Mouse (Mus musculus) limb, embryonic 11.5 days (tissue): ENCODE results near the gene Kcnc1. TPM values are rescaled to one million over a fixed set of nuclear protein-coding genes. Genes with fewer than 3 reads are reported as not detected.

ENCODE experiments used
- ATAC-seq: fragments of 200-750 bp; cut with Nextera tagmentation; 2 replicates; pipeline ENCODE4 v1.8.0; 2017; ENCODE audit warnings: low read depth; ENCODE audit not compliant: insufficient number of reproducible peaks, low FRiP score, low TSS enrichment
- DNase-seq: peaks from one replicate; pipeline ENCODE4 v3.0.0-alpha.2; 2015; ENCODE audit warnings: low spot score
- H3K27ac ChIP-seq: fragments of 300-500 bp; sonication (generic); replicated peaks from 2 replicates; pipeline ENCODE4 v1.5.1; 2014; ENCODE audit warnings: low read depth, mild to moderate bottlenecking, low read length
- H3K27me3 ChIP-seq: fragments of 300-500 bp; sonication (generic); 2 replicates; pipeline ENCODE4 v1.6.1; 2014; ENCODE audit warnings: mild to moderate bottlenecking, low read length, mixed read lengths; ENCODE audit not compliant: control insufficient read depth, insufficient read depth
- H3K36me3 ChIP-seq: fragments of 300-500 bp; sonication (generic); 2 replicates; pipeline ENCODE4 v1.6.1; 2014; ENCODE audit warnings: mild to moderate bottlenecking, low read length, moderate library complexity, mixed read lengths; ENCODE audit not compliant: control insufficient read depth, insufficient read depth
- H3K4me1 ChIP-seq: fragments of 300-500 bp; sonication (generic); 2 replicates; pipeline ENCODE4 v1.6.1; 2014; ENCODE audit warnings: low read length, mixed read lengths; ENCODE audit not compliant: control insufficient read depth, insufficient read depth
- H3K4me2 ChIP-seq: fragments of 300-500 bp; sonication (generic); 2 replicates; pipeline ENCODE4 v1.6.1; 2014; ENCODE audit warnings: low read depth, mild to moderate bottlenecking, moderate library complexity; ENCODE audit not compliant: severe bottlenecking
- H3K4me3 ChIP-seq: fragments of 300-500 bp; sonication (generic); 2 replicates; pipeline ENCODE4 v1.5.1; 2014; ENCODE audit warnings: low read depth, low read length
- H3K9ac ChIP-seq: fragments of 300-500 bp; sonication (generic); 2 replicates; pipeline ENCODE4 v1.6.1; 2014; ENCODE audit warnings: mild to moderate bottlenecking, low read length
- H3K9me3 ChIP-seq: fragments of 300-500 bp; sonication (generic); 2 replicates; pipeline ENCODE4 v1.6.1; 2016; ENCODE audit warnings: low read length; ENCODE audit not compliant: control insufficient read depth
- WGBS: fragments of 180-500 bp; shearing (Covaris S2); extraction: QIAGEN DNeasy Blood & Tissue Kit; methylation state at CpG from one replicate; pipeline ENCODE4 v1.1.7; 2014; 5-methylcytosine and 5-hydroxymethylcytosine counted together
- polyA plus RNA-seq: library from polyadenylated mRNA; unstranded; fragments of >200 nt; fragmentation: Nextera tagmentation; extraction: Ambion mirVana; gene quantifications from 2 replicates; pipeline ENCODE4 v1.2.1, GENCODE M21; 2014

The Kcnc1 gene
- polyA plus RNA-seq, 1 experiment from 2014 or later = 0.05 TPM

- no peak overlapping the region for H3K4me3 ChIP-seq
- no peaks in the 10 kb centered on the region for H3K9me3 ChIP-seq
- WGBS = 11% methylated on average over 70 of the region's 70 CpGs
- ATAC-seq = no peak
- DNase-seq = no peak
- peaks cover 70% of the 10 kb centered on the region for H3K27me3 ChIP-seq
- no peaks in the 10 kb centered on the region for H3K36me3 ChIP-seq
- 0 out of 2 replicates have a peak, but pooled peaks cover 3% of the 10 kb centered on the region for H3K4me1 ChIP-seq
- H3K9ac ChIP-seq = no peak overlapping the region
- H3K4me2 ChIP-seq = no peak overlapping the region
- no peak overlapping the region for H3K27ac ChIP-seq
Measured at GRCm38 (mm10) chr7:46397732-46398333, 1.5 kb downstream of the Kcnc1 start.

GRCm38 (mm10) chr7:46398612-46399011 is 2.3 kb downstream of the Kcnc1 start:
- Histone ChIP-seq H3K4me1 (0 out of 2 replicates have a peak, but pooled peaks cover 3% of the 10 kb centered on the region), H3K27me3 (peaks cover 67% of the 10 kb centered on the region), H3K9me3 (no peaks in the 10 kb centered on the region), H3K36me3 (no peaks in the 10 kb centered on the region), H3K9ac (no peak overlapping the region), H3K27ac (no peak overlapping the region), H3K4me3 (no peak overlapping the region), H3K4me2 (no peak overlapping the region)
- DNase-seq (no peak), ATAC-seq (no peak)
- WGBS = 58% methylated on average over 4 of the region's 4 CpGs

- no peak overlapping the region for H3K9ac ChIP-seq
- 79% methylated on average over 1 of the region's 1 CpGs for WGBS
Measured at GRCm38 (mm10) chr7:46399676-46400075, 3.4 kb downstream of the Kcnc1 start.

GRCm38 (mm10) chr7:46400346-46400745 is 4.0 kb downstream of the Kcnc1 start:
- no peaks in the 10 kb centered on the region for H3K9me3 ChIP-seq
- 33% methylated on average over 8 of the region's 8 CpGs for WGBS
- H3K4me3 ChIP-seq = no peak overlapping the region
- no peaks in the 10 kb centered on the region for H3K36me3 ChIP-seq
- H3K9ac ChIP-seq = no peak overlapping the region
- no peak overlapping the region for H3K27ac ChIP-seq
- no peak for ATAC-seq
- 0 out of 2 replicates have a peak, but pooled peaks cover 3% of the 10 kb centered on the region for H3K4me1 ChIP-seq
- DNase-seq = no peak
- H3K27me3 ChIP-seq = peaks cover 50% of the 10 kb centered on the region
- H3K4me2 ChIP-seq = no peak overlapping the region

More at GRCm38 (mm10) chr7:46399676-46400075, 3.4 kb downstream of the Kcnc1 start:
- H3K27me3 ChIP-seq = peaks cover 57% of the 10 kb centered on the region
- H3K4me3 ChIP-seq = no peak overlapping the region
- no peak overlapping the region for H3K4me2 ChIP-seq
- no peak for ATAC-seq
- no peak for DNase-seq
- H3K4me1 ChIP-seq = 0 out of 2 replicates have a peak, but pooled peaks cover 3% of the 10 kb centered on the region
- H3K36me3 ChIP-seq = no peaks in the 10 kb centered on the region
- H3K27ac ChIP-seq = no peak overlapping the region
- no peaks in the 10 kb centered on the region for H3K9me3 ChIP-seq

GRCm38 (mm10) chr7:46401371-46402180 is 5.3 kb downstream of the Kcnc1 start:
- ATAC-seq (no peak), DNase-seq (no peak)
- Histone ChIP-seq H3K4me2 (no peak overlapping the region), H3K9ac (no peak overlapping the region), H3K4me3 (no peak overlapping the region), H3K27me3 (peaks cover 39% of the 10 kb centered on the region), H3K9me3 (no peaks in the 10 kb centered on the region), H3K27ac (no peak overlapping the region), H3K4me1 (0 out of 2 replicates have a peak, but pooled peaks cover 3% of the 10 kb centered on the region), H3K36me3 (no peaks in the 10 kb centered on the region)
- WGBS = 62% methylated on average over 3 of the region's 3 CpGs

GRCm38 (mm10) chr7:46403616-46404485 is 7.6 kb downstream of the Kcnc1 start:
- Histone ChIP-seq H3K9me3 (no peaks in the 10 kb centered on the region), H3K4me3 (no peak overlapping the region), H3K27ac (no peak overlapping the region), H3K4me1 (no peaks in the 10 kb centered on the region), H3K9ac (no peak overlapping the region), H3K27me3 (peaks cover 18% of the 10 kb centered on the region), H3K36me3 (no peaks in the 10 kb centered on the region), H3K4me2 (no peak overlapping the region)
- DNase-seq (no peak), ATAC-seq (no peak)
- 80% methylated on average over 15 of the region's 15 CpGs for WGBS

- ATAC-seq = no peak
- 76% methylated on average over 7 of the region's 7 CpGs for WGBS
- no peaks in the 10 kb centered on the region for H3K36me3 ChIP-seq
- H3K9ac ChIP-seq = no peak overlapping the region
- no peak overlapping the region for H3K4me3 ChIP-seq
- no peak for DNase-seq
- no peaks in the 10 kb centered on the region for H3K4me1 ChIP-seq
- no peaks in the 10 kb centered on the region for H3K9me3 ChIP-seq
- H3K4me2 ChIP-seq = no peak overlapping the region
- H3K27ac ChIP-seq = no peak overlapping the region
- H3K27me3 ChIP-seq = peaks cover 9% of the 10 kb centered on the region
Measured at GRCm38 (mm10) chr7:46404756-46405155, 8.5 kb downstream of the Kcnc1 start.

GRCm38 (mm10) chr7:46408606-46409005 is 12.3 kb downstream of the Kcnc1 start:
- Histone ChIP-seq H3K4me3 (no peak overlapping the region), H3K4me2 (no peak overlapping the region), H3K9me3 (no peaks in the 10 kb centered on the region), H3K36me3 (no peaks in the 10 kb centered on the region), H3K27ac (no peak overlapping the region), H3K27me3 (0 out of 2 replicates have a peak, but pooled peaks cover 2% of the 10 kb centered on the region), H3K9ac (no peak overlapping the region), H3K4me1 (no peaks in the 10 kb centered on the region)
- no peak for ATAC-seq
- no peak for DNase-seq
- WGBS = 85% methylated on average over 9 of the region's 9 CpGs
